Mouse (Mus musculus): ENCODE data around the gene Tdrd7. TPM values are rescaled to one million over a fixed set of nuclear protein-coding genes. Genes with fewer than 3 reads are reported as not detected.
A peak's percentile ranks its signal among the peaks of the same experiment; 100 is the strongest.

Tdrd7 gene
- total RNA-seq, 1 experiment, result 6.0 TPM

DNA sequence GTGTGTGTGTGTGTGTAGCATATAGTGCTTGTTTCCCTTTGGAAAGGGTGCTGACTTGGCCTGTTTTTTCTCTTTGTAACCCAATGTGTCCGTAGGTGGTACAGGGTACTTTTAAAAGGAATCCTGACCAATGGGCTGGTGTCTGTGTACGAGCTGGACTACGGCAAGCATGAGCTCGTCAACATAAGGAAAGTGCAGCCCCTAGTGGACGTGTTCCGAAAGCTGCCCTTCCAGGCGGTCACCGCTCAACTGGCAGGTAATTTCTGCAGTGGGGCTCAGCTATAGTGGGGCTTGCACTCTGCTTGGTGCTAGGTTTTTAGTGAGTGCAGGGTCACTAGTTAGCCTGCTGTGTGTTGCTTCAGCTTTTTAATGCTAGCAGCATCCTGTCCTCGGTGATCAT is 64.4 kb downstream of the Tdrd7 start:
- in situ Hi-C loops (cut with MboI; ENCODE audit: low sequenced_read_pairs in 2 of 2, unreplicated experiment in 2 of 2), result no loop called here
- Histone ChIP-seq H3K4me1 (ENCODE audit: control insufficient read depth in 2 of 2, insufficient read depth in 2 of 2, low read length in 2 of 2, poor library complexity in 1 of 2) (0 out of 4 replicates have a peak, but pooled peaks cover 0 to 2% of the 10 kb centered on the region in 2 experiments), H3K36me3 (ENCODE audit: control insufficient read depth, insufficient read depth, low read length, poor library complexity, severe bottlenecking) (no peaks in the 10 kb centered on the region), H3K9ac (ENCODE audit: insufficient read depth, low read depth, low read length, poor library complexity, severe bottlenecking) (no peak overlapping the region), H3K9me3 (ENCODE audit: control insufficient read depth, insufficient read depth, low read depth, low read length) (no peaks in the 10 kb centered on the region), H3K27ac (ENCODE audit: insufficient read depth, low read depth, low read length, poor library complexity, severe bottlenecking) (no peak overlapping the region), H3K4me3 (ENCODE audit: insufficient read depth in 1 of 2, low read depth in 1 of 2, low read length in 2 of 2, poor library complexity in 1 of 2, severe bottlenecking in 1 of 2) (no peak overlapping the region)
- DNase-seq (ENCODE audit: low read depth, low spot score), result no peak
- no peak for TF ChIP-seq MAFK (IDR thresholded peaks at IDR 0.05; ENCODE audit: insufficient read depth, low read depth, low read length)
- no peak for TF ChIP-seq ZC3H11A (IDR thresholded peaks at IDR 0.05; ENCODE audit: borderline replicate concordance, low read depth, low read length)
- no peak for TF ChIP-seq CHD2 (IDR thresholded peaks at IDR 0.05; ENCODE audit: low read depth, low read length)
- TF ChIP-seq HCFC1 (IDR thresholded peaks at IDR 0.05; ENCODE audit: borderline replicate concordance, insufficient read depth, low read length), result no peak
- TF ChIP-seq ZNF384 (IDR thresholded peaks at IDR 0.05; ENCODE audit: low read depth, low read length), result no peak

DNA sequence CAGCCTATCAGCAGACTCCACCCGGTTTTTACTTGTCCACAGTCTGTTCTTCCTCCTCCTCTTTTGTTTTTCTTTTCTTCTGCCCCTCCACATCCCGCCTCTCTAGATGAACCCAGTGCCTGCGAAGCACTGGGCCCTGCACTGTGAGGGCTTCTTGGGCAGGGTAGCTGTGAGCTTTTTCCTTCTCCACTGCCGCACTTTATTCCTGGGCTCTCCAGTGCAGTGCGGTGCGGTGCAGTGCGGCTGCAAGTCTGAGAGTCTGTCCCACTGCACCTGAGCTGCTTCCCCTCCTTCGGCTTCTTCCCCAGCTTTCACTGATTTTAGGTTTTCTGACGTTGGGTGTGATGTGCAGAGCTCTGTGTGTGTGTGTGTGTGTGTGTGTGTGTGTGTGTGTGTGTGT is 67.3 kb downstream of the Tdrd7 start:
- in situ Hi-C loops (cut with MboI; ENCODE audit: low sequenced_read_pairs in 2 of 2, unreplicated experiment in 2 of 2), result no loop called here
- H3K36me3 ChIP-seq (ENCODE audit: control insufficient read depth, insufficient read depth, low read length, poor library complexity, severe bottlenecking), result no peaks in the 10 kb centered on the region
- no peaks in the 10 kb centered on the region for H3K9me3 ChIP-seq (ENCODE audit: control insufficient read depth, insufficient read depth, low read depth, low read length)
- H3K9ac ChIP-seq (ENCODE audit: insufficient read depth, low read depth, low read length, poor library complexity, severe bottlenecking), result no peak overlapping the region
- no peak for DNase-seq (ENCODE audit: low read depth, low spot score)
- TF ChIP-seq CHD2 (IDR thresholded peaks at IDR 0.05; ENCODE audit: low read depth, low read length), result no peak
- TF ChIP-seq ZC3H11A (IDR thresholded peaks at IDR 0.05; ENCODE audit: borderline replicate concordance, low read depth, low read length), result no peak
- TF ChIP-seq ZNF384 (IDR thresholded peaks at IDR 0.05; ENCODE audit: low read depth, low read length), result no peak
- no peak for TF ChIP-seq MAFK (IDR thresholded peaks at IDR 0.05; ENCODE audit: insufficient read depth, low read depth, low read length)
- TF ChIP-seq HCFC1 (IDR thresholded peaks at IDR 0.05; ENCODE audit: borderline replicate concordance, insufficient read depth, low read length), result no peak
- H3K4me1 ChIP-seq (ENCODE audit: control insufficient read depth in 2 of 2, insufficient read depth in 2 of 2, low read length in 2 of 2, poor library complexity in 1 of 2), result no peaks in the 10 kb centered on the region
- H3K4me3 ChIP-seq (ENCODE audit: insufficient read depth in 1 of 2, low read depth in 1 of 2, low read length in 2 of 2, poor library complexity in 1 of 2, severe bottlenecking in 1 of 2), result no peak overlapping the region
- no peak overlapping the region for H3K27ac ChIP-seq (ENCODE audit: insufficient read depth, low read depth, low read length, poor library complexity, severe bottlenecking)

DNA sequence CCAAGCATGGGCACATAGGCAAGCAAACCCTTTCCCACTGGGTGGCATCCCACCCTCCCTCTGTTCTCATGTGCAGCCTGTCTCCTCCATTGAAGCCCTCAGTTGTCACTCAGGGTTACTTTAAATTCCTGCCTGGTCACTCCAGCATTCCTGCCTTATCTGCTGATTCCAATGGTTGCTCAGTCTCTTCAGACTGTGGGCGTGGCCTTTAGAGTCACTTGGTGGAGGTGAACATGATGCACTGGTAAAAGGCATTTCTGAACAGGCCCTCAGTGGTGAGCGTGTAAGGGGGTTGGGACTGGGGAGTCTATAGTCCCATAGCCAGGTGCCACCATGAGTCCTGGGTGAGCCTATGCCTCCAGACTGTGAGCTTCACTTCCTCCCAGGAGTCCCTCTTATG is 68.1 kb downstream of the Tdrd7 start:
- Histone ChIP-seq H3K9ac (ENCODE audit: insufficient read depth, low read depth, low read length, poor library complexity, severe bottlenecking) (no peak overlapping the region), H3K36me3 (ENCODE audit: control insufficient read depth, insufficient read depth, low read length, poor library complexity, severe bottlenecking) (no peaks in the 10 kb centered on the region), H3K4me3 (ENCODE audit: insufficient read depth in 1 of 2, low read depth in 1 of 2, low read length in 2 of 2, poor library complexity in 1 of 2, severe bottlenecking in 1 of 2) (no peak overlapping the region), H3K4me1 (ENCODE audit: control insufficient read depth in 2 of 2, insufficient read depth in 2 of 2, low read length in 2 of 2, poor library complexity in 1 of 2) (no peaks in the 10 kb centered on the region), H3K27ac (ENCODE audit: insufficient read depth, low read depth, low read length, poor library complexity, severe bottlenecking) (no peak overlapping the region), H3K9me3 (ENCODE audit: control insufficient read depth, insufficient read depth, low read depth, low read length) (no peaks in the 10 kb centered on the region)
- no peak for TF ChIP-seq ZC3H11A (IDR thresholded peaks at IDR 0.05; ENCODE audit: borderline replicate concordance, low read depth, low read length)
- no peak for TF ChIP-seq MAFK (IDR thresholded peaks at IDR 0.05; ENCODE audit: insufficient read depth, low read depth, low read length)
- TF ChIP-seq ZNF384 (IDR thresholded peaks at IDR 0.05; ENCODE audit: low read depth, low read length), result no peak
- TF ChIP-seq CHD2 (IDR thresholded peaks at IDR 0.05; ENCODE audit: low read depth, low read length), result no peak
- in situ Hi-C loops (cut with MboI; ENCODE audit: low sequenced_read_pairs in 2 of 2, unreplicated experiment in 2 of 2), result no loop called here
- no peak for DNase-seq (ENCODE audit: low read depth, low spot score)

- Histone ChIP-seq H3K4me1 (ENCODE audit: control insufficient read depth in 2 of 2, insufficient read depth in 2 of 2, low read length in 2 of 2, poor library complexity in 1 of 2) (no peaks in the 10 kb centered on the region), H3K27ac (ENCODE audit: insufficient read depth, low read depth, low read length, poor library complexity, severe bottlenecking) (no peak overlapping the region), H3K9me3 (ENCODE audit: control insufficient read depth, insufficient read depth, low read depth, low read length) (no peaks in the 10 kb centered on the region), H3K9ac (ENCODE audit: insufficient read depth, low read depth, low read length, poor library complexity, severe bottlenecking) (no peak overlapping the region), H3K36me3 (ENCODE audit: control insufficient read depth, insufficient read depth, low read length, poor library complexity, severe bottlenecking) (no peaks in the 10 kb centered on the region), H3K4me3 (ENCODE audit: insufficient read depth in 1 of 2, low read depth in 1 of 2, low read length in 2 of 2, poor library complexity in 1 of 2, severe bottlenecking in 1 of 2) (peak overlapping the region in 1 of 2 experiments; percentile 71; a peak in 3 of 4 replicates)
- no peak for TF ChIP-seq MAFK (IDR thresholded peaks at IDR 0.05; ENCODE audit: insufficient read depth, low read depth, low read length)
- TF ChIP-seq ZC3H11A (IDR thresholded peaks at IDR 0.05; ENCODE audit: borderline replicate concordance, low read depth, low read length), result no peak
- no peak for TF ChIP-seq ZNF384 (IDR thresholded peaks at IDR 0.05; ENCODE audit: low read depth, low read length)
- TF ChIP-seq HCFC1 (IDR thresholded peaks at IDR 0.05; ENCODE audit: borderline replicate concordance, insufficient read depth, low read length), result no peak
- no peak for TF ChIP-seq CHD2 (IDR thresholded peaks at IDR 0.05; ENCODE audit: low read depth, low read length)
- in situ Hi-C loops (cut with MboI; ENCODE audit: low sequenced_read_pairs in 2 of 2, unreplicated experiment in 2 of 2), result no loop called here
- DNase-seq (ENCODE audit: low read depth, low spot score), result no peak
Measured at GRCm38 (mm10) chr4:46038591-46038891, 73.4 kb downstream of the Tdrd7 start.
